Mouse (Mus musculus) liver, adult 2 months (tissue): ENCODE measurements around the gene Crb1.

Experiments used
- CTCF ChIP-seq: fragments of 200-500 bp; IDR thresholded peaks from 2 replicates; pipeline ENCODE4 v1.5.1; 2011; ENCODE audit warnings: low read depth, low read length, control low read depth
- POLR2A ChIP-seq: fragments of 200-500 bp; IDR thresholded peaks from 2 replicates; pipeline ENCODE4 v1.6.1; 2011; ENCODE audit warnings: low read length, control low read depth; ENCODE audit not compliant: insufficient read depth; ENCODE audit errors: extremely low read depth

GRCm38 (mm10) chr1:139232636-139233035 is 144.3 kb downstream of the Crb1 start:
- TF ChIP-seq POLR2A (no peak), CTCF (no peak)
